Mouse (Mus musculus): ENCODE measurements around the gene Pax7. TPM values are rescaled to one million over a fixed set of nuclear protein-coding genes. Genes with fewer than 3 reads are reported as not detected.

Pax7 gene
- polyA plus RNA-seq (2014; fragmentation: Nextera tagmentation; extraction: Ambion mirVana), result 0.57 and 0.73 TPM in 2 replicates

DNA sequence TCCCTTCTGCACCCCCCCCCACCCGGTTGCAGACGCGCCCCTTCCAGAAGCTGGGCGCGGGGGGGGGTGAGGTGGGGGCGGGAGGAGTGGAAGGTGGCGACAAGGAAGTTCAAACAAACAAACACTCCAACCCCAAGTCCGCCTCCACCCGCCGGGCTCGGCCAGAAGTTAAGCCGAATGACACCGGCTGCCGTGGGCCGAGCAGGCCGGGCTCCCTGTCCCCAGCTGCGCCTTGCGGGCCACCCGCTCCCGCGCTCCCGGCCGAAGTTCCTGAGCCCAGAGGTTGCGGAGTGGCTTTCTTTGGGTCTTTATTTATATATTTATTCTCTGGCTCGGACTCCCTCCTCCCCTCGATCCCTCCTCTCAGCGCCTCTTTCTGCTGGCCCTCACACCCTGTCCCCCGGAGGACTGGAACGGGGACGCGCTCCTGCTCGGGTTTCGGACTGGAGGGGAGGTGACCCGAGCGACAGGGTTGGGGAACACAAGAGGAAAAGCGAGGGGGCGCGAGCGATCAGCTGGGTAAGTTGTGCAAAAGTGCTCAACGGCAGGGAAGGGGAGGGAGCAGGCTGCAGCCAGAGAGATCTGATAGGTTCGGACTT lies at the start of gene Pax7:
Gene Pax7 (minus strand): TSS at position 493 of the 599 bp plus-strand sequence.
- peaks cover 95% of the 10 kb centered on the region for H3K27me3 ChIP-seq (ENCODE audit: control insufficient read depth, insufficient read depth, low read length)
- peak within 1 kb of the TSS; percentile 52 for H3K4me2 ChIP-seq (ENCODE audit: low read depth, low read length, severe bottlenecking)
- H3K9me3 ChIP-seq (ENCODE audit: control insufficient read depth, low read length), result no peaks in the 10 kb centered on the region
- peaks cover 32% of the 10 kb centered on the region for H3K4me1 ChIP-seq (replicated peaks; ENCODE audit: control insufficient read depth, insufficient read depth, low read length)
- H3K27ac ChIP-seq (ENCODE audit: low read depth, low read length), result no peak within 1 kb of the TSS
- peak within 1 kb of the TSS; percentile 27 for H3K4me3 ChIP-seq (ENCODE audit: low read depth, low read length)
- under 1% methylated on average over 38 of the region's 41 CpGs for WGBS
- H3K36me3 ChIP-seq (ENCODE audit: control insufficient read depth, insufficient read depth, low read length), result no peaks in the 10 kb centered on the region
- peak within 1 kb of the TSS; percentile 37 for H3K9ac ChIP-seq (ENCODE audit: low read length)
- DNase-seq (ENCODE audit: low spot score), result no peak
- ATAC-seq (replicated peaks; ENCODE audit: low FRiP score), result no peak

DNA sequence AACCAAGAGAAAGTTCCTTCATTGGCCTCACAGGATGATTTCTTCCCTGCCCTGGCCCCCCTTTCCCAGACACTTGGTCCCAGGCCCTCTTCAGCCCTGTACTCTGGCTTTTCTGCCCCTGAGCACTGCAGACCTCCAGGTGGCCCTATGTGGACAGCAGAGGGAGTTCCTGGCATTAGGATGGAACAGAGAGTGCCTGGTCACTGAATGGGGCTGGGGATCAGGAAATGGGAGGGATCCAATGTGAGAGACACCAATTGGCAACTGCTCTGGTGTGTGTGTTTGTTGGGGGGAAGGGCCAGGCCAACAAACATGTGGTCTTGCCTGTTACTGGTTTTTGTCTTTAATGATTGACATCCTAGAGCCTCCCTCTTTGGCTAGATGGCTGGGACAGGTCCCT lies 48.5 kb upstream of the Pax7 start:
- DNase-seq (ENCODE audit: low spot score) (no peak), ATAC-seq (replicated peaks; ENCODE audit: low FRiP score) (no peak)
- H3K9me3 ChIP-seq (ENCODE audit: control insufficient read depth, low read length), result no peaks in the 10 kb centered on the region
- no peak overlapping the region for H3K4me3 ChIP-seq (ENCODE audit: low read depth, low read length)
- no peaks in the 10 kb centered on the region for H3K4me1 ChIP-seq (replicated peaks; ENCODE audit: control insufficient read depth, insufficient read depth, low read length)
- no peak overlapping the region for H3K4me2 ChIP-seq (ENCODE audit: low read depth, low read length, severe bottlenecking)
- H3K27ac ChIP-seq (ENCODE audit: low read depth, low read length), result no peak overlapping the region
- no peaks in the 10 kb centered on the region for H3K36me3 ChIP-seq (ENCODE audit: control insufficient read depth, insufficient read depth, low read length)
- H3K27me3 ChIP-seq (ENCODE audit: control insufficient read depth, insufficient read depth, low read length), result no peaks in the 10 kb centered on the region
- no peak overlapping the region for H3K9ac ChIP-seq (ENCODE audit: low read length)

DNA sequence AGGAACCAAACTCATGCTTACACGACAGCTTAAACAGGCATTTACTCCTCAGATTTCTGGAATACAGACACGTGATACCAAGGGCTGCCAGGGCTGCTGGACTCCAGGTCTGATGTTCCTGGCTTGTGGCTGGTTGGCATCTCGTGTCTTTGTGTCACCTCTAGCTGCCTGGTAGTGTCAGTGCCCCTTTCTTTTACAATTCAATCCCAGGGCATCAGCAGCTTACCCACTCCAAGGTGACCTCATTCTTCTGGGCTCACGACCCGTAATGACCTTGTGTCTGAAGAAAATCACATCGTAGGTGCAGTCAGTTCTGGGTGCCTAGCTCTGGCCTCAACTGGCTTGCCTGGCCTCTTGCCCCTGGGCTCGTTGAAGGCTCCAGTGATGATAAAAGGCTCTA lies 46.0 kb upstream of the Pax7 start:
- DNase-seq (ENCODE audit: low spot score), result no peak
- Histone ChIP-seq H3K4me3 (ENCODE audit: low read depth, low read length) (no peak overlapping the region), H3K27me3 (ENCODE audit: control insufficient read depth, insufficient read depth, low read length) (no peaks in the 10 kb centered on the region), H3K4me2 (ENCODE audit: low read depth, low read length, severe bottlenecking) (no peak overlapping the region), H3K36me3 (ENCODE audit: control insufficient read depth, insufficient read depth, low read length) (no peaks in the 10 kb centered on the region), H3K9me3 (ENCODE audit: control insufficient read depth, low read length) (no peaks in the 10 kb centered on the region), H3K9ac (ENCODE audit: low read length) (no peak overlapping the region), H3K4me1 (replicated peaks; ENCODE audit: control insufficient read depth, insufficient read depth, low read length) (no peaks in the 10 kb centered on the region), H3K27ac (ENCODE audit: low read depth, low read length) (no peak overlapping the region)
- no peak for ATAC-seq (replicated peaks; ENCODE audit: low FRiP score)
- 64% methylated on average over 7 of the region's 7 CpGs for WGBS

DNA sequence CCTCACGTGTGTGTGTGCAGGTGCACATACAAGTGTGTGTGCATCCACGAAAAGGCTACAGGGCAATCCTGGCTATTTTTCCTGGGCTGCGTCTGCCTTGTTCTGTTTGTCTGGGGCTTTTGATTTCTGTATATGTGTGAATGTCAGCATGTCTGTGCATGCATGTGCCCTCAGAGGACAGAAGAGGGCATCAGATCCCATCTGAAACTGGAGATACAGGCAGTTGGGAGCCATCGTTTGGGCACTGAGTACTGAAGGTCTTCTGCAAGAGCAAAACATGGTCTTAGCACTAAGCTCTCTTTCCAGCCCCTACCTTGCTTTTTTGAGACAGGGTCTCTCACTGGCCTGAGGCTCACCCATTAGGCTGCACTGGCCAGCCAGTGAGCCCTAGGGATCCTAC lies 45.1 kb upstream of the Pax7 start:
- Histone ChIP-seq H3K27me3 (ENCODE audit: control insufficient read depth, insufficient read depth, low read length) (no peaks in the 10 kb centered on the region), H3K4me3 (ENCODE audit: low read depth, low read length) (no peak overlapping the region), H3K9ac (ENCODE audit: low read length) (no peak overlapping the region), H3K4me2 (ENCODE audit: low read depth, low read length, severe bottlenecking) (no peak overlapping the region), H3K27ac (ENCODE audit: low read depth, low read length) (no peak overlapping the region), H3K9me3 (ENCODE audit: control insufficient read depth, low read length) (no peaks in the 10 kb centered on the region), H3K4me1 (replicated peaks; ENCODE audit: control insufficient read depth, insufficient read depth, low read length) (no peaks in the 10 kb centered on the region), H3K36me3 (ENCODE audit: control insufficient read depth, insufficient read depth, low read length) (no peaks in the 10 kb centered on the region)
- ATAC-seq (replicated peaks; ENCODE audit: low FRiP score) (no peak), DNase-seq (ENCODE audit: low spot score) (no peak)
- WGBS, result 77% methylated on average over 4 of the region's 4 CpGs

DNA sequence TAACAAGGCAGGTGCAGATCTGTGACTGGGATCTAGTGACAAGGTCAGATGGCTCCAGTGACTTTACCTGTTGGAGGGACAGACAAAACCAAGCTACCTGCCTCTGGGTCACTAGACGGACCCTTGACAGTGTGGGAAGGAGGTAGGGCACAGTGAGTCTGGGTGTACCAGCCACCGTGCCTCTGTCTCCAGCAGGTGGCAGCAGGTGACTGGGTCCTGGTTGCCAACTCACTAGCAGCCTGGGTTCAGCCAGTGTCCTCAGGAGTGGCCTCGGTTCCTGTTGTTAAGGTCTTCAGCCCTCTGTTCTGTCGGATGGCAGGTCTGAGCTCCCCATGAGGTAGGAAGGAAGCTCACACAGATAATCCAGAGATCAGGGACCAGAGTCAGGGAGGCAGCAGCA lies 43.9 kb upstream of the Pax7 start:
- ATAC-seq (replicated peaks; ENCODE audit: low FRiP score), result 0 out of 2 replicates have a peak, but pooled peaks have one; percentile 53
- peak; percentile 86 for DNase-seq (ENCODE audit: low spot score)

DNA sequence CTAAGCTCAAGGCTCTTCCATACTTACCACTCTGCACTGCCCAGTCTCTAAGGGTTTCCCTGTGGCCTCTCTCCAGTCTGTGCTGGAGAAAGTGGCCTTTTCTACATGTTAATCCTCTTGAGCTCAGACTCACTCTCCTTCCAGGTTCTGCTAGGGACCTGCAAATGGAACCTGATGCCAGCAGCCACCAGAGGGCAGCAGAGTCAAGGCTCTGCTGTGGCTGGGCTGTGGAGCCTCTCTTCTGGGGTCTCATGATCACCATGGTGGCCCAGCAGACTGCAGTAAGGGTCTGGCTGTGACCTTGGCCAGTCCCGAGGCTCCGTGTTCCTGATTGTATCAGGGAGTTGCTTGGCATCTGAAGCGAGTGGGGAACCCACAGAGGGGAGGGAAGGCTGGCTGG lies 39.3 kb upstream of the Pax7 start:
- ATAC-seq (replicated peaks; ENCODE audit: low FRiP score), result 0 out of 2 replicates have a peak, but pooled peaks have one; percentile 46

More for the DNA sequence above, 43.9 kb upstream of the Pax7 start:
- Histone ChIP-seq H3K27ac (ENCODE audit: low read depth, low read length) (no peak overlapping the region), H3K4me3 (ENCODE audit: low read depth, low read length) (no peak overlapping the region), H3K36me3 (ENCODE audit: control insufficient read depth, insufficient read depth, low read length) (no peaks in the 10 kb centered on the region), H3K4me2 (ENCODE audit: low read depth, low read length, severe bottlenecking) (no peak overlapping the region), H3K27me3 (ENCODE audit: control insufficient read depth, insufficient read depth, low read length) (no peaks in the 10 kb centered on the region), H3K4me1 (replicated peaks; ENCODE audit: control insufficient read depth, insufficient read depth, low read length) (no peaks in the 10 kb centered on the region), H3K9ac (ENCODE audit: low read length) (no peak overlapping the region), H3K9me3 (ENCODE audit: control insufficient read depth, low read length) (no peaks in the 10 kb centered on the region)
- 5% methylated on average over 4 of the region's 4 CpGs for WGBS

DNA sequence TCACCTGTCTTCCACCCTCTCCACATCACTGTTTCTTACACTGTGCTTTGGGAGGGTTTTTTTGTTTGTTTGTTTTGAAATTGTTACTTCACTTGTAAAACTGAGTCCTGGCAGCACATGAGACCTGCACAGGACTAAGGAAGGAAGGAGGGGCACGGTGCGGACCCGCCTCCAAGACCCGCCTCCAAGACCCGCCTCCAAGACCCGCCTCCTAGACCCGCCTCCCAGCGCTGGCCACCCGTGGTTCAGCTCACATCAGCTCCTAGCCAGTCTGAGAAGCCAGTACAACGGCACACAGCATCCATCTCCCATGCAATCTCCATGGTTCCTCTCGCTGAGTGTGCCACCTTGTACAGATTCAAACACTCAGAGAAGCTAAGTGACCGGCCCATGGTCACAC lies 38.4 kb upstream of the Pax7 start:
- H3K4me2 ChIP-seq (ENCODE audit: low read depth, low read length, severe bottlenecking), result no peak overlapping the region
- no peak overlapping the region for H3K27ac ChIP-seq (ENCODE audit: low read depth, low read length)
- no peaks in the 10 kb centered on the region for H3K9me3 ChIP-seq (ENCODE audit: control insufficient read depth, low read length)
- H3K4me3 ChIP-seq (ENCODE audit: low read depth, low read length), result no peak overlapping the region
- WGBS, result 23% methylated on average over 12 of the region's 12 CpGs
- no peaks in the 10 kb centered on the region for H3K27me3 ChIP-seq (ENCODE audit: control insufficient read depth, insufficient read depth, low read length)
- no peak for ATAC-seq (replicated peaks; ENCODE audit: low FRiP score)
- DNase-seq (ENCODE audit: low spot score), result peak; percentile 68
- no peaks in the 10 kb centered on the region for H3K4me1 ChIP-seq (replicated peaks; ENCODE audit: control insufficient read depth, insufficient read depth, low read length)
- no peaks in the 10 kb centered on the region for H3K36me3 ChIP-seq (ENCODE audit: control insufficient read depth, insufficient read depth, low read length)
- no peak overlapping the region for H3K9ac ChIP-seq (ENCODE audit: low read length)

More for the DNA sequence above, 39.3 kb upstream of the Pax7 start:
- no peak overlapping the region for H3K9ac ChIP-seq (ENCODE audit: low read length)
- H3K27me3 ChIP-seq (ENCODE audit: control insufficient read depth, insufficient read depth, low read length), result no peaks in the 10 kb centered on the region
- no peaks in the 10 kb centered on the region for H3K4me1 ChIP-seq (replicated peaks; ENCODE audit: control insufficient read depth, insufficient read depth, low read length)
- H3K9me3 ChIP-seq (ENCODE audit: control insufficient read depth, low read length), result no peaks in the 10 kb centered on the region
- DNase-seq (ENCODE audit: low spot score), result peak; percentile 92
- no peak overlapping the region for H3K4me2 ChIP-seq (ENCODE audit: low read depth, low read length, severe bottlenecking)
- H3K4me3 ChIP-seq (ENCODE audit: low read depth, low read length), result no peak overlapping the region
- WGBS, result 4% methylated on average over 3 of the region's 3 CpGs
- H3K27ac ChIP-seq (ENCODE audit: low read depth, low read length), result no peak overlapping the region
- H3K36me3 ChIP-seq (ENCODE audit: control insufficient read depth, insufficient read depth, low read length), result no peaks in the 10 kb centered on the region

DNA sequence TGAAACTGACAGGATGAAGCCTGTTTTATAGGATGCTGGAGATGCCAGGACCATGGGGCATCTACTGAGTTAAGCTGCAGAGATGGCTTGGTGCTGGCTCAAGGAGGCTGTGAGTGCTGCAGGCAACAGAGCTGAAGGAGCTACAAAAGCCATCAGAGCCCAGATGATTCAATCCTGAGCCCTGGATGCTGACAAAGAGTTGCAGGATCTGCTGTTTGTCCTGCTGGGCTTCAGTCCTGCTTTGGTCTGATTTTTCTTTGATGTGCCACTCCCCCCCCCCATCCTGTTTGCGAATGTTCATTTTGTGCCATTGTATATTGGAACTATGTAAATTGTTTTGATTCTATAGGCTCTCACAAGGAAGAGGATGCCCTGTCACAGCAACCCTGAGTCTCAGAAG lies 29.9 kb upstream of the Pax7 start:
- WGBS, result 81% methylated on average over 1 of the region's 1 CpGs
- no peak for ATAC-seq (replicated peaks; ENCODE audit: low FRiP score)
- no peak overlapping the region for H3K27ac ChIP-seq (ENCODE audit: low read depth, low read length)

DNA sequence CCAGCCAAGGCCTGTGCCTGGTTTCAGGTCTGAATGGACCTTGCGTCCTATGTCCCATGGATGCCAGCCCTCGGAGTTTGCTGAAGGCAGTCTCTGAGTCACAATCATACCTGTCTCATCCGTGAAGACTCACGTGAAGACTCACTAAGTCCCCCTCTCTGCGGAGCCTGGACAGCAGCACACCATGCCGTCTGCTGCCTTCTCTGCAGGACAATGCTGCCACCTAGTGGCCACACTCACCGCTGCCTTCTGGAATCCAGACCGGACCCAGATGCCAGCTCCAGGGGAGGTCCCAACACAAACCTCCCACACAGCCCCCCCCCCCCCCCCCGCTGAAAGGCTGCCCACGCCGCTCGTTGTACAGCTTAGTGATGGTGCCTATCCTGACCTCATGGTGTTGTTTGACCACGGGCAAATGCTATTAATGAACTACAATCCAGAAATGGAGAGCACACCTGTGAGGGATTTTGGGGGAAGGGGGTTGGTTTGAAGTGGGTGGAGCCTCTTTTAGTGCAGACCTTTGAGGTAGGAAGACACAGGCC lies 25.4 kb upstream of the Pax7 start:
- peaks cover 17% of the 10 kb centered on the region for H3K27me3 ChIP-seq (ENCODE audit: control insufficient read depth, insufficient read depth, low read length)
- 2% methylated on average over 13 of the region's 13 CpGs for whole genome bisulfite sequencing

More for the DNA sequence above, 29.9 kb upstream of the Pax7 start:
- Histone ChIP-seq H3K36me3 (ENCODE audit: control insufficient read depth, insufficient read depth, low read length) (no peaks in the 10 kb centered on the region), H3K27me3 (ENCODE audit: control insufficient read depth, insufficient read depth, low read length) (peaks cover 2% of the 10 kb centered on the region; the same call in 1 of the 2 replicates), H3K4me1 (replicated peaks; ENCODE audit: control insufficient read depth, insufficient read depth, low read length) (no peaks in the 10 kb centered on the region), H3K4me3 (ENCODE audit: low read depth, low read length) (no peak overlapping the region), H3K4me2 (ENCODE audit: low read depth, low read length, severe bottlenecking) (no peak overlapping the region), H3K9ac (ENCODE audit: low read length) (no peak overlapping the region), H3K9me3 (ENCODE audit: control insufficient read depth, low read length) (no peaks in the 10 kb centered on the region)
- DNase-seq (ENCODE audit: low spot score), result no peak

More for the DNA sequence above, 25.4 kb upstream of the Pax7 start:
- Histone ChIP-seq H3K4me1 (replicated peaks; ENCODE audit: control insufficient read depth, insufficient read depth, low read length) (no peaks in the 10 kb centered on the region), H3K9ac (ENCODE audit: low read length) (no peak overlapping the region; the same call in 1 of the 2 replicates), H3K36me3 (ENCODE audit: control insufficient read depth, insufficient read depth, low read length) (no peaks in the 10 kb centered on the region), H3K9me3 (ENCODE audit: control insufficient read depth, low read length) (no peaks in the 10 kb centered on the region), H3K4me2 (ENCODE audit: low read depth, low read length, severe bottlenecking) (no peak overlapping the region), H3K27ac (ENCODE audit: low read depth, low read length) (no peak overlapping the region), H3K4me3 (ENCODE audit: low read depth, low read length) (no peak overlapping the region)
- peak; percentile 94 for DNase-seq (ENCODE audit: low spot score)
- peak; percentile 71 for ATAC-seq (replicated peaks; ENCODE audit: low FRiP score)

All from forebrain, embryonic 11.5 days (tissue).